Mouse (Mus musculus): ENCODE measurements around the gene Fdxr. TPM values are rescaled to one million over a fixed set of nuclear protein-coding genes. Genes with fewer than 3 reads are reported as not detected.

Fdxr gene
- polyA plus RNA-seq, 1 experiment from 2014 or later: 10.0 TPM

- Histone ChIP-seq H3K4me1 (ENCODE audit: control insufficient read depth, insufficient read depth, low read length) (peaks cover 82% of the 10 kb centered on the region), H3K9ac (ENCODE audit: low read depth, low read length) (peak overlapping the region; percentile 34; the same call in 1 of the 2 replicates), H3K4me3 (ENCODE audit: low read depth, low read length) (no peak overlapping the region), H3K9me3 (replicated peaks; ENCODE audit: control insufficient read depth, low read length) (no peaks in the 10 kb centered on the region), H3K4me2 (no peak overlapping the region), H3K36me3 (ENCODE audit: control insufficient read depth, insufficient read depth, low read length) (no peaks in the 10 kb centered on the region), H3K27ac (ENCODE audit: low read depth, low read length) (peak overlapping the region; percentile 42), H3K27me3 (ENCODE audit: control insufficient read depth, insufficient read depth, low read length) (no peaks in the 10 kb centered on the region; the same call in 1 of the 2 replicates)
- WGBS (ENCODE audit: insufficient replicate concordance): 29% methylated on average over 14 of the region's 14 CpGs
- no peak for ATAC-seq (replicated peaks; ENCODE audit: insufficient number of reproducible peaks, low FRiP score, low TSS enrichment)
These were observed 49.9 kb downstream of the Fdxr start for GRCm38 (mm10) chr11:115226811-115227491.

GRCm38 (mm10) chr11:115225301-115225700 lies 51.5 kb downstream of the Fdxr start:
- Histone ChIP-seq H3K36me3 (ENCODE audit: control insufficient read depth, insufficient read depth, low read length) (no peaks in the 10 kb centered on the region), H3K4me1 (ENCODE audit: control insufficient read depth, insufficient read depth, low read length) (peaks cover 82% of the 10 kb centered on the region), H3K4me2 (no peak overlapping the region), H3K9me3 (replicated peaks; ENCODE audit: control insufficient read depth, low read length) (no peaks in the 10 kb centered on the region), H3K27me3 (ENCODE audit: control insufficient read depth, insufficient read depth, low read length) (no peaks in the 10 kb centered on the region; the same call in 1 of the 2 replicates), H3K27ac (ENCODE audit: low read depth, low read length) (no peak overlapping the region), H3K9ac (ENCODE audit: low read depth, low read length) (no peak overlapping the region), H3K4me3 (ENCODE audit: low read depth, low read length) (no peak overlapping the region)
- 78% methylated on average over 6 of the region's 6 CpGs for WGBS (ENCODE audit: insufficient replicate concordance)
- no peak for ATAC-seq (replicated peaks; ENCODE audit: insufficient number of reproducible peaks, low FRiP score, low TSS enrichment)

- no peak overlapping the region for H3K27ac ChIP-seq (ENCODE audit: low read depth, low read length)
- 39% methylated on average over 8 of the region's 8 CpGs for WGBS (ENCODE audit: insufficient replicate concordance)
- no peaks in the 10 kb centered on the region; the same call in 1 of the 2 replicates for H3K27me3 ChIP-seq (ENCODE audit: control insufficient read depth, insufficient read depth, low read length)
- H3K4me1 ChIP-seq (ENCODE audit: control insufficient read depth, insufficient read depth, low read length): peaks cover 82% of the 10 kb centered on the region
- H3K36me3 ChIP-seq (ENCODE audit: control insufficient read depth, insufficient read depth, low read length): no peaks in the 10 kb centered on the region
- no peak overlapping the region for H3K4me2 ChIP-seq
- ATAC-seq (replicated peaks; ENCODE audit: insufficient number of reproducible peaks, low FRiP score, low TSS enrichment): no peak
- H3K4me3 ChIP-seq (ENCODE audit: low read depth, low read length): no peak overlapping the region
- H3K9me3 ChIP-seq (replicated peaks; ENCODE audit: control insufficient read depth, low read length): no peaks in the 10 kb centered on the region
- no peak overlapping the region for H3K9ac ChIP-seq (ENCODE audit: low read depth, low read length)
These were observed 52.0 kb downstream of the Fdxr start for GRCm38 (mm10) chr11:115224889-115225288.

- H3K4me1 ChIP-seq (ENCODE audit: control insufficient read depth, insufficient read depth, low read length): peaks cover 84% of the 10 kb centered on the region
- H3K4me3 ChIP-seq (ENCODE audit: low read depth, low read length): no peak overlapping the region
These were observed 53.0 kb downstream of the Fdxr start for GRCm38 (mm10) chr11:115223877-115224276.

GRCm38 (mm10) chr11:115223451-115223850 lies 53.4 kb downstream of the Fdxr start:
- H3K36me3 ChIP-seq (ENCODE audit: control insufficient read depth, insufficient read depth, low read length): no peaks in the 10 kb centered on the region
- no peaks in the 10 kb centered on the region for H3K9me3 ChIP-seq (replicated peaks; ENCODE audit: control insufficient read depth, low read length)
- H3K27me3 ChIP-seq (ENCODE audit: control insufficient read depth, insufficient read depth, low read length): no peaks in the 10 kb centered on the region
- no peak overlapping the region for H3K4me3 ChIP-seq (ENCODE audit: low read depth, low read length)
- WGBS (ENCODE audit: insufficient replicate concordance): 42% methylated on average over 11 of the region's 11 CpGs
- peak overlapping the region; percentile 67 for H3K27ac ChIP-seq (ENCODE audit: low read depth, low read length)
- H3K4me2 ChIP-seq: peak overlapping the region; percentile 39; the same call in 1 of the 2 replicates
- H3K9ac ChIP-seq (ENCODE audit: low read depth, low read length): no peak overlapping the region
- peaks cover 84% of the 10 kb centered on the region for H3K4me1 ChIP-seq (ENCODE audit: control insufficient read depth, insufficient read depth, low read length)
- ATAC-seq (replicated peaks; ENCODE audit: insufficient number of reproducible peaks, low FRiP score, low TSS enrichment): no peak

More at GRCm38 (mm10) chr11:115223877-115224276, 53.0 kb downstream of the Fdxr start:
- peak overlapping the region; percentile 67; the same call in 1 of the 2 replicates for H3K27ac ChIP-seq (ENCODE audit: low read depth, low read length)
- no peaks in the 10 kb centered on the region for H3K27me3 ChIP-seq (ENCODE audit: control insufficient read depth, insufficient read depth, low read length)
- 24% methylated on average over 6 of the region's 6 CpGs for WGBS (ENCODE audit: insufficient replicate concordance)
- no peak for ATAC-seq (replicated peaks; ENCODE audit: insufficient number of reproducible peaks, low FRiP score, low TSS enrichment)
- H3K9me3 ChIP-seq (replicated peaks; ENCODE audit: control insufficient read depth, low read length): no peaks in the 10 kb centered on the region
- H3K9ac ChIP-seq (ENCODE audit: low read depth, low read length): peak overlapping the region; percentile 34; the same call in 1 of the 2 replicates
- H3K36me3 ChIP-seq (ENCODE audit: control insufficient read depth, insufficient read depth, low read length): no peaks in the 10 kb centered on the region
- H3K4me2 ChIP-seq: peak overlapping the region; percentile 39; the same call in 1 of the 2 replicates

- ATAC-seq (replicated peaks; ENCODE audit: insufficient number of reproducible peaks, low FRiP score, low TSS enrichment): peak; percentile 39; the same call in 1 of the 2 replicates
- H3K36me3 ChIP-seq (ENCODE audit: control insufficient read depth, insufficient read depth, low read length): no peaks in the 10 kb centered on the region
- peak overlapping the region; percentile 67 for H3K27ac ChIP-seq (ENCODE audit: low read depth, low read length)
- H3K4me1 ChIP-seq (ENCODE audit: control insufficient read depth, insufficient read depth, low read length): peaks cover 85% of the 10 kb centered on the region
- H3K4me2 ChIP-seq: peak overlapping the region; percentile 48
- H3K9ac ChIP-seq (ENCODE audit: low read depth, low read length): peak overlapping the region; percentile 49
- H3K27me3 ChIP-seq (ENCODE audit: control insufficient read depth, insufficient read depth, low read length): no peaks in the 10 kb centered on the region
- WGBS (ENCODE audit: insufficient replicate concordance): 8% methylated on average over 5 of the region's 5 CpGs
- no peak overlapping the region for H3K4me3 ChIP-seq (ENCODE audit: low read depth, low read length)
- no peaks in the 10 kb centered on the region for H3K9me3 ChIP-seq (replicated peaks; ENCODE audit: control insufficient read depth, low read length)
These were observed 54.3 kb downstream of the Fdxr start for GRCm38 (mm10) chr11:115222570-115222969.

GRCm38 (mm10) chr11:115222077-115222476 lies 54.8 kb downstream of the Fdxr start:
- Histone ChIP-seq H3K27ac (ENCODE audit: low read depth, low read length) (peak overlapping the region; percentile 67), H3K27me3 (ENCODE audit: control insufficient read depth, insufficient read depth, low read length) (no peaks in the 10 kb centered on the region), H3K4me2 (peak overlapping the region; percentile 48), H3K9ac (ENCODE audit: low read depth, low read length) (peak overlapping the region; percentile 49; the same call in 1 of the 2 replicates), H3K9me3 (replicated peaks; ENCODE audit: control insufficient read depth, low read length) (no peaks in the 10 kb centered on the region), H3K4me3 (ENCODE audit: low read depth, low read length) (no peak overlapping the region), H3K4me1 (ENCODE audit: control insufficient read depth, insufficient read depth, low read length) (peaks cover 84% of the 10 kb centered on the region), H3K36me3 (ENCODE audit: control insufficient read depth, insufficient read depth, low read length) (no peaks in the 10 kb centered on the region)
- no peak for ATAC-seq (replicated peaks; ENCODE audit: insufficient number of reproducible peaks, low FRiP score, low TSS enrichment)
- WGBS (ENCODE audit: insufficient replicate concordance): 16% methylated on average over 12 of the region's 12 CpGs

- H3K36me3 ChIP-seq (ENCODE audit: control insufficient read depth, insufficient read depth, low read length): no peaks in the 10 kb centered on the region
- no peak overlapping the region for H3K4me2 ChIP-seq
- WGBS (ENCODE audit: insufficient replicate concordance): 80% methylated on average over 10 of the region's 10 CpGs
- no peak overlapping the region for H3K27ac ChIP-seq (ENCODE audit: low read depth, low read length)
- no peak overlapping the region for H3K9ac ChIP-seq (ENCODE audit: low read depth, low read length)
- no peaks in the 10 kb centered on the region for H3K27me3 ChIP-seq (ENCODE audit: control insufficient read depth, insufficient read depth, low read length)
- H3K4me3 ChIP-seq (ENCODE audit: low read depth, low read length): no peak overlapping the region
- H3K9me3 ChIP-seq (replicated peaks; ENCODE audit: control insufficient read depth, low read length): no peaks in the 10 kb centered on the region
- no peak for ATAC-seq (replicated peaks; ENCODE audit: insufficient number of reproducible peaks, low FRiP score, low TSS enrichment)
- H3K4me1 ChIP-seq (ENCODE audit: control insufficient read depth, insufficient read depth, low read length): peaks cover 72% of the 10 kb centered on the region
These were observed 57.2 kb downstream of the Fdxr start for GRCm38 (mm10) chr11:115219685-115220084.

- no peaks in the 10 kb centered on the region for H3K36me3 ChIP-seq (ENCODE audit: control insufficient read depth, insufficient read depth, low read length)
- H3K9me3 ChIP-seq (replicated peaks; ENCODE audit: control insufficient read depth, low read length): no peaks in the 10 kb centered on the region
- H3K4me3 ChIP-seq (ENCODE audit: low read depth, low read length): no peak overlapping the region
- H3K4me2 ChIP-seq: no peak overlapping the region
- H3K4me1 ChIP-seq (ENCODE audit: control insufficient read depth, insufficient read depth, low read length): peaks cover 68% of the 10 kb centered on the region
- H3K27me3 ChIP-seq (ENCODE audit: control insufficient read depth, insufficient read depth, low read length): no peaks in the 10 kb centered on the region
- 39% methylated on average over 9 of the region's 9 CpGs for whole genome bisulfite sequencing (ENCODE audit: insufficient replicate concordance)
- H3K9ac ChIP-seq (ENCODE audit: low read depth, low read length): no peak overlapping the region
- H3K27ac ChIP-seq (ENCODE audit: low read depth, low read length): no peak overlapping the region
- ATAC-seq (replicated peaks; ENCODE audit: insufficient number of reproducible peaks, low FRiP score, low TSS enrichment): no peak
These were observed 57.6 kb downstream of the Fdxr start for GRCm38 (mm10) chr11:115219263-115219662.

All from heart, embryonic 11.5 days (tissue).